Mouse (Mus musculus) heart, embryonic 15.5 days (tissue): ENCODE measurements around the gene 1700067K01Rik. TPM values are rescaled to one million over a fixed set of nuclear protein-coding genes. Genes with fewer than 3 reads are reported as not detected.

Experiments
- ATAC-seq: fragments of 200-750 bp; cut with Nextera tagmentation; replicated peaks from 2 replicates; pipeline ENCODE4 v1.8.0; 2017; ENCODE audit warnings: low read depth, moderate TSS enrichment; ENCODE audit not compliant: insufficient number of reproducible peaks, insufficient read depth, low FRiP score
- H3K27ac ChIP-seq: fragments of 300-500 bp; sonication (generic); 2 replicates; pipeline ENCODE4 v1.5.1; 2015; ENCODE audit warnings: mild to moderate bottlenecking, inconsistent platforms
- H3K27me3 ChIP-seq: fragments of 300-500 bp; sonication (generic); 2 replicates; pipeline ENCODE4 v1.6.1; 2015; ENCODE audit warnings: inconsistent platforms
- H3K36me3 ChIP-seq: fragments of 300-500 bp; sonication (generic); 2 replicates; pipeline ENCODE4 v1.6.1; 2015; ENCODE audit warnings: mild to moderate bottlenecking, inconsistent platforms
- H3K4me1 ChIP-seq: fragments of 300-500 bp; sonication (generic); replicated peaks from 2 replicates; pipeline ENCODE4 v1.6.1; 2015; ENCODE audit warnings: inconsistent platforms
- H3K4me2 ChIP-seq: fragments of 300-500 bp; sonication (generic); 2 replicates; pipeline ENCODE4 v1.6.1; 2015; ENCODE audit warnings: inconsistent platforms, mild to moderate bottlenecking, moderate library complexity
- H3K4me3 ChIP-seq: fragments of 300-500 bp; sonication (generic); 2 replicates; pipeline ENCODE4 v1.5.1; 2015; ENCODE audit warnings: mild to moderate bottlenecking, inconsistent platforms
- H3K9ac ChIP-seq: fragments of 300-500 bp; sonication (generic); 2 replicates; pipeline ENCODE4 v1.6.1; 2015; ENCODE audit warnings: mild to moderate bottlenecking, inconsistent platforms
- H3K9me3 ChIP-seq: fragments of 300-500 bp; sonication (generic); replicated peaks from 2 replicates; pipeline ENCODE4 v1.6.1; 2016; ENCODE audit warnings: inconsistent platforms
- WGBS: fragments of 180-500 bp; shearing (Covaris S2); methylation state at CpG from one replicate; pipeline ENCODE4 v1.1.7; 2015; ENCODE audit warnings: mixed read lengths; 5-methylcytosine and 5-hydroxymethylcytosine counted together
- polyA plus RNA-seq: library from polyadenylated mRNA; unstranded; fragments of >200 nt; fragmentation: Nextera tagmentation; extraction: Ambion mirVana; gene quantifications from 2 replicates; pipeline ENCODE4 v1.2.1, GENCODE M21; 2015

Gene 1700067K01Rik
- polyA plus RNA-seq, 1 experiment from 2014 or later = 0.74 TPM

DNA sequence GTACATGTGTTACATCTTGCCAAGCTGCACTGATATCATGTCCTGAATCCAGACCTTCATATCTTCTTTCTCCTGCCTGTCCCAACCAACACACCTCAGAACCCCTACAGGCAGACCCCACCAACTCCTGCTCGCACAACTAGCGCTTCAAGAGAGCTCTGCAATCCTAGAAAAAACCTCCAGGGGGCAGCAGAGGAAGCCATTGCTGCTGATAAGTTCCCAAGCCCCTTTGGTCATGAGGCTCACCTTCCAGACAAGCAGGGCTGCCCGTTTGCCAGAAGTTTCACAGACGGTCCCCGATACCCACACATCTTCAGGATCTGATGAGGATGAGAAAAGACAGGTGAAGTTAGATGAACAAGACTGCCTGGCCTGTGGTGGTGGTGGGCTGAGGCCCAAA is 37.7 kb downstream of the 1700067K01Rik start:
- 8% methylated on average over 5 of the region's 5 CpGs for WGBS
- ATAC-seq = no peak
- no peak overlapping the region for H3K4me3 ChIP-seq
- H3K4me2 ChIP-seq = no peak overlapping the region
- H3K36me3 ChIP-seq = no peaks in the 10 kb centered on the region
- no peaks in the 10 kb centered on the region for H3K9me3 ChIP-seq
- H3K4me1 ChIP-seq = peaks cover 20% of the 10 kb centered on the region
- H3K27me3 ChIP-seq = peaks cover 16% of the 10 kb centered on the region
- H3K9ac ChIP-seq = no peak overlapping the region
- no peak overlapping the region for H3K27ac ChIP-seq

DNA sequence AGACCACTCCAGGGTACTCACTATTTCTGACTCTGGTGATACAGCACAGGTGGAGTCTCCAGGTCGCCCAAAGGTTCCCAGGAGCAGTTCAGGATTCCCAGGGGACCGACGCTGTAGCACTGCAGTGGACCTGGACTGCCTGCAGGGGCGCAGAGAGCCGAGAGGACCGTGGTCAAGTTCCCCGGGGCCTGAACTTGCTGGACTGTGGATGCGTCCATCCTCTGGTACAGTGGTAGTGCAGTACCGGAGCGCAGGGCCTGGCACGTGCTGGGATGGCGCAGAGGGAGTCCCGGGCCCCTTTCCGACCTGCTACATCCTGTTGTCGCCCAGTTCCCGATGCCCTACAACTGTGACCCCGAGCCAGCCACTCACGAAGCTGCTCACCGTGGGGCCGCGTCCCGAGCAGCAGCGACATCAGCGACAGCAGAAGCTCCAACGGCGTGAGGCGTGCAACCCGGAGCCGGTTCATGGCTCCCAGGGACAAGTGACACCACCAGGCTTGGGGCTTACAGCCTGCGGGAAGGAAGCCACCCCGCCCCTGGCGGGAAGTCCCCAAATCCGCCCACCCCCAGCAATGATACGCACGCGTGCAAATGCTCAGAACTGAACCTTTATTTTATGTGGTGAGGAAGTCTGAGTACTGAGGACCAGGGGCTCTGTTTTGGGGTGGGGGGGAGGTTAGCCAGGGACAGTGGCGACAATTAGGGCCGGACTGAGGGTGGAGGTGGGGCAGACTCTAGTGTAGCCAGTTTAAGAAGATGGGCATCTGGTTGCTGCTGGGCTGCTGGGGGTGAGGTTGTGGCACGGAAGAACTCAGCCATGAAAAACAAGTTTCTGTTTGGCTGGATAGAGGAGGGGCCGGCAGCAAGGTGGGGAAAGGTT is 41.0 kb downstream of the 1700067K01Rik start, which contains the start of gene Il27ra:
TSS of gene Il27ra (minus strand) at position 524 of the 882 bp plus-strand sequence.
- peaks cover 26% of the 10 kb centered on the region for H3K4me1 ChIP-seq
- H3K27me3 ChIP-seq = peaks cover 35% of the 10 kb centered on the region
- 3% methylated on average over 40 of the region's 40 CpGs for WGBS

GRCm38 (mm10) chr8:84042948-84043342 is 41.6 kb downstream of the 1700067K01Rik start:
- Histone ChIP-seq H3K27ac (no peak overlapping the region), H3K4me1 (peaks cover 24% of the 10 kb centered on the region), H3K9ac (peak overlapping the region; percentile 58), H3K9me3 (no peaks in the 10 kb centered on the region), H3K4me2 (peak overlapping the region; percentile 89), H3K36me3 (no peaks in the 10 kb centered on the region), H3K4me3 (peak overlapping the region; percentile 56), H3K27me3 (peaks cover 35% of the 10 kb centered on the region)
- ATAC-seq = no peak
- WGBS = 41% methylated on average over 12 of the region's 12 CpGs

More for the DNA sequence above, 41.0 kb downstream of the 1700067K01Rik start, which contains the start of gene Il27ra:
- no peaks in the 10 kb centered on the region for H3K36me3 ChIP-seq
- H3K9ac ChIP-seq = peak within 1 kb of the TSS; percentile 58
- H3K27ac ChIP-seq = 0 out of 2 replicates have a peak within 1 kb of the TSS, but pooled peaks have one; percentile 37
- H3K4me2 ChIP-seq = peak within 1 kb of the TSS; percentile 89
- peak; percentile 70 for ATAC-seq
- H3K4me3 ChIP-seq = peak within 1 kb of the TSS; percentile 56
- no peaks in the 10 kb centered on the region for H3K9me3 ChIP-seq

DNA sequence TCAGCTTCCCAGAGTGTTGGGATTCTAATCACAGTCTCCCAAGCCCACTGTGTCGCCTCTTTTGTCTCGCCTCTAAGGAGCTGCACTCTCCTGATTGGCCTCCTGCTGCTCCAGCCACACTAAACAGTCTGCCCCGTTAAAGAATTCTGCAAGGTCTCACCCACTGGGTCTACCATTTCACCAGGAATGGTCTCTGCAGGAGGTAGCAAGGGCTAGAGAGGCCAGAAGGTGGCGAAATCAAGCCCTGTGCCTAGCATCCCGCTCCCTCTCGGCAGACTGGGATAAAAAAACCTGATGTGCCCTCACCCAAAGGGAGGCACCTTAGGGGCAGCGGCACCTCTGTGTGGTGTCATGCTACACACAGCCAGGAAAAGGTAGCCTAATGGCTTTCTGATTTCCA is 42.8 kb downstream of the 1700067K01Rik start:
- Histone ChIP-seq H3K4me1 (peaks cover 21% of the 10 kb centered on the region), H3K4me3 (no peak overlapping the region), H3K9ac (no peak overlapping the region), H3K27me3 (peaks cover 35% of the 10 kb centered on the region), H3K36me3 (no peaks in the 10 kb centered on the region), H3K9me3 (no peaks in the 10 kb centered on the region), H3K4me2 (no peak overlapping the region; the same call in 1 of the 2 replicates), H3K27ac (no peak overlapping the region)
- 8% methylated on average over 7 of the region's 7 CpGs for WGBS
- no peak for ATAC-seq

DNA sequence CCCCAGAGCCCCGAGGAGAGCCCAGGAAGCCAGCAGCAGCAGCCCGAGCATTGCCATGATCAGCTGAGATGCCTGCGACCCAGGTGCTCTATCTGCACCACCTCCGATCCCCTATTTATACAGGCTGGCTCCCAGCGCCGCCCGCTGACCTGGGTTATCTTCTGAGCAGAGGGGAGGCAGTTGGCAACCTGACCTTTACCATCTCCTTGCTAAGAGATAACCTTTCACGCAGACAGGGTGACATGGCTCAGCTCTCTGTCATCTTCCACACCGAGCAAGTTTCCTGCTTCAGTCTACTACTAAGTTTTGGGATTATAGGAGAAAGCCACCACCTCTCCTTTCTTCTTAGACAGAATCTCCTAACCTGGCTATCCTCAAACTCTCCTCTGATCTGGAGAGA is 43.6 kb downstream of the 1700067K01Rik start, which contains the start of gene Rln3:
TSS of gene Rln3 (minus strand) at position 101 of the 400 bp plus-strand sequence.
- no peak for ATAC-seq
- Histone ChIP-seq H3K36me3 (no peaks in the 10 kb centered on the region), H3K9me3 (no peaks in the 10 kb centered on the region), H3K4me1 (peaks cover 17% of the 10 kb centered on the region), H3K27me3 (peaks cover 35% of the 10 kb centered on the region), H3K4me3 (peak within 1 kb of the TSS; percentile 4; the same call in 1 of the 2 replicates), H3K4me2 (peak within 1 kb of the TSS; percentile 35), H3K27ac (no peak within 1 kb of the TSS), H3K9ac (no peak within 1 kb of the TSS)
- WGBS = 6% methylated on average over 9 of the region's 9 CpGs

GRCm38 (mm10) chr8:84046505-84046904 is 45.2 kb downstream of the 1700067K01Rik start:
- H3K4me2 ChIP-seq = no peak overlapping the region
- H3K4me1 ChIP-seq = peaks cover 17% of the 10 kb centered on the region
- H3K4me3 ChIP-seq = no peak overlapping the region
- H3K9ac ChIP-seq = no peak overlapping the region
- no peak for ATAC-seq
- 73% methylated on average over 3 of the region's 3 CpGs for WGBS
- no peaks in the 10 kb centered on the region for H3K9me3 ChIP-seq
- peaks cover 35% of the 10 kb centered on the region for H3K27me3 ChIP-seq
- H3K36me3 ChIP-seq = no peaks in the 10 kb centered on the region
- H3K27ac ChIP-seq = no peak overlapping the region

- no peak for ATAC-seq
- Histone ChIP-seq H3K9ac (no peak overlapping the region), H3K36me3 (no peaks in the 10 kb centered on the region), H3K4me1 (peaks cover 14% of the 10 kb centered on the region), H3K4me3 (no peak overlapping the region), H3K27me3 (peaks cover 28% of the 10 kb centered on the region), H3K4me2 (no peak overlapping the region), H3K9me3 (no peaks in the 10 kb centered on the region), H3K27ac (no peak overlapping the region)
- 65% methylated on average over 5 of the region's 5 CpGs for WGBS
These were observed 46.9 kb downstream of the 1700067K01Rik start for GRCm38 (mm10) chr8:84048171-84048570.

DNA sequence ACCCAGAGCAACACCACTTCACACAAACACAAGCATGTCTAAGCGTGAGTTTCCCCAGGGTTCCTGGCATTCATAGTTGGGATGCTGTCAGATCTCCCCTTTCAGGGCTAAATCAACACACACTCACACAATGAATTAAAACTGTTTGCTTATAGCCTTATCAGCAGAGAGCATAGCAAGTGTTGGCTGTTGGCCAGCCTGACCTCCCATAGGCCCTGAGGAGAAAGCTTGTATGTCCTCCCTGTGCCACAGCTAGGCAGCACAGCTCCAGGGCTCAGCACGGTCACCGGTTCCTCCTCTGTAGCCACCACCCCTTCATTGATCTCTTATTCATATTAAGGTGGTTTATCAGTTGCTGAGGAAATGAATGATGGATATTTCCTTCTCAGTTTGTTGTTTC is 51.4 kb downstream of the 1700067K01Rik start:
- peak overlapping the region; percentile 36 for H3K27ac ChIP-seq
- 16% methylated on average over 3 of the region's 3 CpGs for WGBS
- no peak overlapping the region for H3K9ac ChIP-seq
- no peak overlapping the region for H3K4me2 ChIP-seq
- no peaks in the 10 kb centered on the region for H3K36me3 ChIP-seq
- 0 out of 2 replicates have a peak, but pooled peaks cover 3% of the 10 kb centered on the region for H3K27me3 ChIP-seq
- peak; percentile 83 for ATAC-seq
- H3K4me1 ChIP-seq = peaks cover 8% of the 10 kb centered on the region
- H3K4me3 ChIP-seq = no peak overlapping the region
- no peaks in the 10 kb centered on the region for H3K9me3 ChIP-seq

DNA sequence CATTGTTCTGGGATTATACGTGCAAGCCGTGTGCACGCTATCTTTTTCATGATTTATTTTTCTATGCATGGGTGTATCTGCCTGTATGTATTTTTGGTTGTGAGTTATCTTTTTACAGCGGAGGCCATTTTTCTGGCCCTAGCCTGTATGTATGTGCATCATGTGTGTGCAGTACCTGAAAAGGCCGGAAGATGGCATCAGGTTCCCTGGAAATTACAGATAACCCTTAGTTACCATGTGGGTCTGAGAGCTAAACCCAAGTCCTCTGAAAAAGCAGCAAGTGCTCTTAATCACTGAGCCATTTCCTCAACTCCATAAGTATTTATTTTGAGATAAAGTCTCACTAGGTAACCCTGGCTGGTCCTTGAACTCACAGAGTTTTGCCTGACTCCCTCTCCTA is 51.9 kb downstream of the 1700067K01Rik start:
- no peak overlapping the region for H3K9ac ChIP-seq
- no peak for ATAC-seq
- no peak overlapping the region for H3K4me3 ChIP-seq
- no peak overlapping the region for H3K4me2 ChIP-seq
- H3K4me1 ChIP-seq = peaks cover 8% of the 10 kb centered on the region
- WGBS = 86% methylated on average over 5 of the region's 5 CpGs
- H3K27ac ChIP-seq = peak overlapping the region; percentile 36; the same call in 1 of the 2 replicates
- H3K36me3 ChIP-seq = no peaks in the 10 kb centered on the region
- no peaks in the 10 kb centered on the region for H3K9me3 ChIP-seq
- 0 out of 2 replicates have a peak, but pooled peaks cover 3% of the 10 kb centered on the region for H3K27me3 ChIP-seq
